Mouse (Mus musculus) midbrain, postnatal 0 days (tissue): ENCODE results near the gene Zfhx3. TPM values are rescaled to one million over a fixed set of nuclear protein-coding genes. Genes with fewer than 3 reads are reported as not detected.
A peak's percentile ranks its signal among the peaks of the same experiment; 100 is the strongest.

Experiments
- ATAC-seq: fragments of 200-750 bp; cut with Nextera tagmentation; 2 replicates; pipeline ENCODE4 v1.8.0; 2017; ENCODE audit warnings: moderate number of reproducible peaks, mild to moderate bottlenecking, moderate TSS enrichment, moderate library complexity; ENCODE audit not compliant: low FRiP score
- DNase-seq: peaks from one replicate; pipeline ENCODE4 v3.0.0-alpha.2; 2015; ENCODE audit warnings: low spot score
- H3K27ac ChIP-seq: fragments of 300-500 bp; sonication (generic); 2 replicates; pipeline ENCODE4 v1.5.1; 2014; ENCODE audit warnings: low read depth, mild to moderate bottlenecking, low read length, mixed read lengths
- H3K27me3 ChIP-seq: fragments of 300-500 bp; sonication (generic); 2 replicates; pipeline ENCODE4 v1.6.1; 2014; ENCODE audit warnings: low read length, control low read depth, mixed read lengths; ENCODE audit not compliant: insufficient read depth
- H3K36me3 ChIP-seq: fragments of 300-500 bp; sonication (generic); 2 replicates; pipeline ENCODE4 v1.6.1; 2014; ENCODE audit warnings: low read length, control low read depth, mixed read lengths; ENCODE audit not compliant: insufficient read depth
- H3K4me1 ChIP-seq: fragments of 300-500 bp; sonication (generic); 2 replicates; pipeline ENCODE4 v1.6.1; 2014; ENCODE audit warnings: mild to moderate bottlenecking, control low read depth, antibody characterized with exemption, low read length, mixed read lengths; ENCODE audit not compliant: insufficient read depth
- H3K4me2 ChIP-seq: fragments of 300-500 bp; sonication (generic); 2 replicates; pipeline ENCODE4 v1.6.1; 2014; ENCODE audit warnings: low read depth, mild to moderate bottlenecking, low read length, mixed read lengths; ENCODE audit not compliant: poor library complexity, severe bottlenecking
- H3K4me3 ChIP-seq: fragments of 300-500 bp; sonication (generic); 2 replicates; pipeline ENCODE4 v1.5.1; 2014; ENCODE audit warnings: low read depth, mild to moderate bottlenecking, low read length, moderate library complexity
- H3K9ac ChIP-seq: fragments of 300-500 bp; sonication (generic); replicated peaks from 2 replicates; pipeline ENCODE4 v1.6.1; 2014; ENCODE audit warnings: mild to moderate bottlenecking, low read length, moderate library complexity, mixed read lengths; ENCODE audit not compliant: poor library complexity, severe bottlenecking
- H3K9me3 ChIP-seq: fragments of 300-500 bp; sonication (generic); 2 replicates; pipeline ENCODE4 v1.6.1; 2016; ENCODE audit warnings: low read length, control low read depth
- CTCF ChIP-seq: IDR thresholded peaks from 2 replicates; pipeline ENCODE4 v1.5.1; 2016; ENCODE audit warnings: antibody characterized with exemption, mild to moderate bottlenecking
- WGBS: fragments of 180-500 bp; shearing (Covaris S2); extraction: QIAGEN DNeasy Blood & Tissue Kit; methylation state at CpG from one replicate; pipeline ENCODE4 v1.1.7; 2014; 5-methylcytosine and 5-hydroxymethylcytosine counted together
- polyA plus RNA-seq: library from polyadenylated mRNA; unstranded; fragments of >200 nt; fragmentation: Nextera tagmentation; extraction: Ambion mirVana; gene quantifications from 2 replicates; pipeline ENCODE4 v1.2.1, GENCODE M21; 2015
- total RNA-seq: library from RNA; depleted of rRNA; stranded (reverse); fragments of >200 nt; gene quantifications from 2 replicates; pipeline ENCODE4 v1.2.3, GENCODE M21; 2014

Gene Zfhx3
- total and polyA plus RNA-seq, 2 experiments from 2014 or later, result 33.1 to 44.5 TPM

DNA sequence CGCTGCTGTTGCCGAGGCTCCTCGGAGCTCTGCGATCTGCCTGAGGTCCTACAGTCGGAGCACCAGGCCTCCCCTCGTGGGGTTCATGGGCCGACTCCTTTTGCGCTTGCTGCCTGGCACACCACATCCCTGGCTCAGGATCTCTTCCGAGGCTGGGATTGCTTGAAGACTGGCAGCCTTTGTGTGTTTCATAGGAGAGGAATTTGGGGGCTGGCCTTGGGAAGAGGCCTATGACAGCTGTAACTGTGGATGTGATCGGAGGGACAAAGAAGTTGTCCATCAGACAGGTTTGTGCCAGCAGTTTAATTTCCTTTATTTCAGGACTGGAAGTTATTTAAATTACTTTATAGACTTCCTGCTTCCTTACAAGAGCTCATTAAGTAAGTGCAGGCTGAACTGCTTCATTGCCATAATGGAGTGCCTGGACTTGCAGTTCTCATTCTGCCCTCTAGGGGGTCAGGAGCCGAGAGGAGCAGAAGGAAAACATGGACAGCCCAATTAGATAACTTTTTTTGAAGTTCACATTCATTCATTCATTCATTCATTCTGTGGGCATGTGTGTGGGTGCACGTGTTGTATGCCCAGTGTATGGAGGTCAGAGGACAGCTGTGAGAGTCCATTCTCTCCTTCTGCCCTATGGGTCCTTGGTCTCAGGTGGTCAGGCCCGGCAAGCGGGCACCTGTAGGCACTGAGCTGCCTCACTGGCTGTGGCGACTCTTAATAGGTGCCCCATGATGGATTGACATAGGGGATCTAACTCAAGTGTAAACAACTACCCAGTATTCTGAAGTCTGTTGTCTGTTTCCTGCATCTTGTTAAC lies 817.3 kb downstream of the Zfhx3 start:
- H3K27me3 ChIP-seq, result no peaks in the 10 kb centered on the region
- peaks cover 14% of the 10 kb centered on the region for H3K4me1 ChIP-seq
- H3K4me2 ChIP-seq, result 0 out of 2 replicates have a peak overlapping the region, but pooled peaks have one; percentile 1
- WGBS, result 45% methylated on average over 15 of the region's 15 CpGs
- DNase-seq (peak; percentile 67), ATAC-seq (no peak)
- H3K9me3 ChIP-seq, result no peaks in the 10 kb centered on the region
- H3K36me3 ChIP-seq, result no peaks in the 10 kb centered on the region
- peak; percentile 81 for TF ChIP-seq CTCF
- H3K4me3 ChIP-seq, result no peak overlapping the region
- H3K27ac ChIP-seq, result peak overlapping the region; percentile 57
- no peak overlapping the region for H3K9ac ChIP-seq

DNA sequence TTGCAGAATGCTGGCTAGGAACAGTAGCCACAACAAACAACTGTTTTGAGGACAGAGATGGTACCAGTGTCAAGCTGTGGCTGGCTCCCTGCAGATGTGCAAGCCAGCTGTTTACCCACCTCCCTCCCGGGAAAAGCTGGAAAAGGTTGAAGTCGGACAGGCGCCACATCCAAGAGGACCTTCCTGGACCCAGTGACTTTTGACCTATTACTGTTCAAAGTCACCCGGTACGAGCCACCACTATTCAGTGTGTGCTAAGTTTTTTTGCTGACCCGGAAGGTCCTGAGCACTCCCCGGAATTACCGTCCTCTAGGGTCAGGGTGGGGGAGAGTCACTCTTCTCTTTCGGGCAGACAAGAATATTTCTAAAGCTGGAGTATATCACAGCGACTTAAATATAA lies 818.3 kb downstream of the Zfhx3 start:
- TF ChIP-seq CTCF, result no peak

GRCm38 (mm10) chr8:108762567-108762966 lies 820.1 kb downstream of the Zfhx3 start:
- DNase-seq (no peak), ATAC-seq (no peak)
- Histone ChIP-seq H3K27me3 (no peaks in the 10 kb centered on the region), H3K9me3 (no peaks in the 10 kb centered on the region), H3K4me2 (no peak overlapping the region), H3K36me3 (no peaks in the 10 kb centered on the region), H3K4me1 (peaks cover 8% of the 10 kb centered on the region), H3K27ac (no peak overlapping the region), H3K9ac (no peak overlapping the region), H3K4me3 (no peak overlapping the region)
- WGBS, result 48% methylated on average over 7 of the region's 7 CpGs
- no peak for TF ChIP-seq CTCF

More for the DNA sequence above, 818.3 kb downstream of the Zfhx3 start:
- Histone ChIP-seq H3K4me1 (peaks cover 10% of the 10 kb centered on the region; the same call in 1 of the 2 replicates), H3K4me2 (no peak overlapping the region), H3K4me3 (no peak overlapping the region), H3K9ac (no peak overlapping the region), H3K27me3 (no peaks in the 10 kb centered on the region), H3K9me3 (no peaks in the 10 kb centered on the region), H3K36me3 (no peaks in the 10 kb centered on the region), H3K27ac (no peak overlapping the region)
- DNase-seq (no peak), ATAC-seq (no peak)
- WGBS, result 76% methylated on average over 10 of the region's 10 CpGs

GRCm38 (mm10) chr8:108764403-108765194 lies 822.2 kb downstream of the Zfhx3 start:
- no peak for ATAC-seq
- no peak overlapping the region for H3K27ac ChIP-seq
- no peak overlapping the region for H3K4me3 ChIP-seq
- no peak for TF ChIP-seq CTCF
- no peaks in the 10 kb centered on the region for H3K36me3 ChIP-seq
- H3K9me3 ChIP-seq, result no peaks in the 10 kb centered on the region
- no peak for DNase-seq
- H3K9ac ChIP-seq, result no peak overlapping the region
- H3K27me3 ChIP-seq, result no peaks in the 10 kb centered on the region
- H3K4me1 ChIP-seq, result peaks cover 3% of the 10 kb centered on the region; the same call in 1 of the 2 replicates
- H3K4me2 ChIP-seq, result no peak overlapping the region
- 76% methylated on average over 19 of the region's 19 CpGs for WGBS

GRCm38 (mm10) chr8:108766102-108766501 lies 823.7 kb downstream of the Zfhx3 start:
- Histone ChIP-seq H3K36me3 (no peaks in the 10 kb centered on the region), H3K4me2 (no peak overlapping the region), H3K4me1 (peaks cover 3% of the 10 kb centered on the region), H3K27ac (no peak overlapping the region), H3K9me3 (no peaks in the 10 kb centered on the region), H3K9ac (no peak overlapping the region), H3K4me3 (no peak overlapping the region), H3K27me3 (no peaks in the 10 kb centered on the region)
- no peak for ATAC-seq
- no peak for DNase-seq
- TF ChIP-seq CTCF, result 0 out of 2 replicates have a peak, but pooled peaks have one; percentile 10
- 82% methylated on average over 6 of the region's 6 CpGs for WGBS

DNA sequence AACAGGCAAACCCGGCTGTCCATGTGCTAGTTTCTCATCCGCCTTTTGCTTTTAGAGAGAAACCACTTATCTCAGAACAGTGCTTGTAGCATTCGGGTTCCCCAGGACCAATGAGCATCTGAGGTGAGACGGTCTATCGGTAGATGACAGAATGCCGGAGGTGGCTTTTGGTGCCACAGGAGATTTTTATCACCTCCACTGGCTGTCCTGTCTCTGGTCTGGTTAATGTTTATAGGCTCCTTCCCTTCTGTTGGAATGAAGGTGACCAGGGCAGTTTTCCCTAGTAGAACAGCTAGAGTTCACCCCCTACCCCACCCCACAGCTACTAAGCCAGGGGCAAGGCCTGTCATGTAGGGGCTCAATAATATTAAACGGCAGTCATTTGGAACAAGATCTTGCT lies 825.6 kb downstream of the Zfhx3 start:
- TF ChIP-seq CTCF, result no peak
- Histone ChIP-seq H3K4me3 (no peak overlapping the region), H3K36me3 (no peaks in the 10 kb centered on the region), H3K27ac (no peak overlapping the region), H3K27me3 (no peaks in the 10 kb centered on the region), H3K9me3 (no peaks in the 10 kb centered on the region), H3K4me1 (peaks cover 3% of the 10 kb centered on the region), H3K9ac (no peak overlapping the region), H3K4me2 (no peak overlapping the region)
- no peak for ATAC-seq
- WGBS, result 81% methylated on average over 7 of the region's 7 CpGs
- DNase-seq, result no peak
